Mouse (Mus musculus) embryonic stem cell, embryonic (primary cell): ENCODE measurements around the gene Pspc1.
"Not testable (repeated sequence)": the region's sequence is repeated elsewhere in the genome, so short reads cannot be mapped to it uniquely, and the experiment has no call there.

ENCODE experiments used
- CTCF ChIA-PET, 4 experiments: fragments of 300-600 bp in 2 of 4; fragments of 350-600 bp in 2 of 4; sonication (Branson Sonifier 250); formaldehyde crosslinking; loops; one replicate each; lab custom pipeline; 2022; ENCODE audit warnings: inconsistent platforms in 2 of 4; lab: Charles Lee
- POLR2A ChIA-PET, 4 experiments: fragments of 300-600 bp in 2 of 4; fragments of 350-600 bp in 2 of 4; sonication (Branson Sonifier 250); formaldehyde crosslinking; loops; one replicate each; lab custom pipeline; 2022; ENCODE audit warnings: antibody characterized with exemption in 4 of 4, inconsistent platforms in 1 of 4; lab: Charles Lee

Gene Pspc1

DNA sequence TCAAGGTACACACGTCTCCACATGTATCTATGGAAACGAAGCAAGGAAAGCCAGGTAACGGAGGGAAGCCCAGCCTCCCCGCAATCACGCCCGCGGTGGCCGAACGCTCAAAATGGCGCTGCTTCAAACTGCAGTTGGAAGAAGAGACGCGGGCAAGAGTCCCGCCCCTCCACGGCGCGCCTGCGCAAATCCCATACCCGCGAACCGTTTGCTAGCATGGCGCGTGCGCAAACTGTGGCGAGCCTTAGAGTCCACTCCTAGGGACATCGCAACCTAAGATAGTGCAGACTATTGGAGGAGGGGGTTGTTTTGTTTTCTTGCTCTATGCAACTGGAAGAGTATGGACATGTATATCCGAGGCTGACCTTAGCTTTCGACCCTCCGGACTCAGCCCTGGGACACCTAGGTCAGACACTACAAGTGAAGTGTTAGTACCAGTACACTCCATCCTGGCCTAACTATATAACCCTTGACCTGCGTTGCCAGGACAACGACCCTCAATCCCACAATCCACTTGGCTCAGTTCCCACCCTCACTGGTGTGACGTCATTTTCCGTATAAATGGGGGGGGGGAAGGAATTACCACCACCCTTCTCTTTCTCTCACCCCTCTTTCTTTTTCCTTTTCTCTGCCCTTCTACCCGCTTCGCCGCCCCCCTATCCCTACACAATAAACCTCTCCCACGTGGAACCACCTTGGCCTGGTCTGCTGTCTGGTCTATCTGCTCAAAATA, at the start of gene Pspc1:
Gene Pspc1 (minus strand): TSS at position 117 of the 733 bp plus-strand sequence.
- ChIA-PET CTCF (interaction anchor here in 1 of 4 experiments (1.4 kb wide), 1 partner anchor 15 kb away, joined by 4 read pairs; no protein-coding TSS in a partner anchor), POLR2A (interaction anchor here in 2 of 4 experiments (0.8 to 3.8 kb wide), 6 partner anchors 8 to 74 kb away, joined by 3 to 22 read pairs (median 4); no protein-coding TSS in a partner anchor)

DNA sequence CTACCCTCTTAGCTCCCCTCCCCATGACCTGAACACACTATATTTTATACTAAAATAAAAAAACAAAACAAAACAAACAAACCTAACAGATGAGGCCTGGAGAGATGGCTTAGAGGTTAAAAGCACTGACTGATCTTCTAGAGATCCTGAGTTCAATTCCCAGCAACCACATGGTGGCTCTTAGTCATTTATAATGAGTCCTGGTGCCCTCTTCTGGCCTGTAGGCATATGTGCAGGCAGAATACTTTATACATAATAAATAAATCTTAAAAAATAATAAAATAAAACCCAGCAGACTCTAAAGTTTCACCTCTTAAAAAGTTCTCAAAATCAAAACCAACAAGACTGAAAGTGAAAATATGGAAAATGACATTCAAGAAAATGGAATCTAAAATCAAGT, 46.4 kb upstream of the Pspc1 start:
- ChIA-PET CTCF (interaction anchor here in 2 of 4 experiments (0.6 to 0.9 kb wide), 3 partner anchors 103 to 1263 kb away, joined by 4 to 9 read pairs (median 5); no protein-coding TSS in a partner anchor), POLR2A (interaction anchor here in 1 of 4 experiments (0.7 kb wide), 1 partner anchor 442 kb away, joined by 5 read pairs; no protein-coding TSS in a partner anchor)

DNA sequence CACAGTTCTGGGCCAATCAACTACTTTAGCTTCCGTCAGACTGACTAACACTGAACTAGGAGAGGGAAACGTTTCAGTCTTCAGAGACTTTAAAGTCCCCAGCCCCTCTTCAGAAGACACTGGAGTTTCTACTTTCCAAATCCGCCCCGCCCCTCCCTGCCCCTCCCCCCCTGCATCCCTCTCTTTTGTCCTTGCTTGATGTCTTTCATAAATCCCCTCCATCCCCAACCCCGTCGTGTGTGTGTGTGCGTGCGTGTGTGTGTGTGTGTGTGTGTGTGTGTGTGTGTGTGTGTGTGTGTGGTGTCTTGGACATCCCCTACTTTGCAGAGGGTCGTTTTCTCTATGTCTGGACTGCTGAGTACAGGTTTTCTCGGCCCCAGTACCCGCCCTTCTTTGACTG, 39.5 kb upstream of the Pspc1 start:
- POLR2A ChIA-PET: interaction anchor here in 3 of 4 experiments (0.5 to 1.0 kb wide), 3 partner anchors 15 to 646 kb away, joined by 3 read pairs; no protein-coding TSS in a partner anchor
- CTCF ChIA-PET: no interaction called here

DNA sequence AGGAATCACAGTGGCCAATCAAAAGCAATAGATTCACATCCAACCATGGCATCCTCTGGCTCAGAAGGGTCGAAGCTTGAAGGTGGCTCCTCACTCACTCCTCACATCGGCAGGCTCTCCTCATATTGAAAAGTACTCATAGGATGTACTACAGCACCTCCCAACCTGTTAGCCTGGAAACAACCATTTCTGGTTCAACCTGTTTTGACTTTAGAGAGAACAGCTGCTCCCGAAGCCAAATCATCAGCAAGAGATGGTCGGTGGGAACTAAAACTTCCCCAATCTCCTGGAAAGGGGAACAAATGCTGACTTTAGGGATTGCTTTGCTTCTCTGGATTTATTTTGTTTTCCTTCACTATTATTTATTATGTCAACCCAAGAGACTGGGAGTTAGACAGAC, 39.0 kb upstream of the Pspc1 start:
- CTCF ChIA-PET: no interaction called here

GRCm38 (mm10) chr14:56816541-56816940, 38.4 kb upstream of the Pspc1 start:
- ChIA-PET POLR2A (no interaction called here), CTCF (no interaction called here)

More for the DNA sequence above, 39.0 kb upstream of the Pspc1 start:
- POLR2A ChIA-PET: interaction anchor here in 2 of 4 experiments (0.9 to 1.0 kb wide), 2 partner anchors 15 to 70 kb away, joined by 3 read pairs; no protein-coding TSS in a partner anchor

GRCm38 (mm10) chr14:56812520-56813036, 34.5 kb upstream of the Pspc1 start:
- ChIA-PET POLR2A (no interaction called here), CTCF (no interaction called here)

- POLR2A ChIA-PET: interaction anchor here in 1 of 4 experiments (0.6 kb wide), 1 partner anchor 251 kb away, joined by 3 read pairs; no protein-coding TSS in a partner anchor
- CTCF ChIA-PET: not testable (repeated sequence)
Measured at GRCm38 (mm10) chr14:56811701-56812339, 33.7 kb upstream of the Pspc1 start, which contains the start of gene Zmym5. Gene Zmym5, minus strand, starts transcription at chr14:56811716.

DNA sequence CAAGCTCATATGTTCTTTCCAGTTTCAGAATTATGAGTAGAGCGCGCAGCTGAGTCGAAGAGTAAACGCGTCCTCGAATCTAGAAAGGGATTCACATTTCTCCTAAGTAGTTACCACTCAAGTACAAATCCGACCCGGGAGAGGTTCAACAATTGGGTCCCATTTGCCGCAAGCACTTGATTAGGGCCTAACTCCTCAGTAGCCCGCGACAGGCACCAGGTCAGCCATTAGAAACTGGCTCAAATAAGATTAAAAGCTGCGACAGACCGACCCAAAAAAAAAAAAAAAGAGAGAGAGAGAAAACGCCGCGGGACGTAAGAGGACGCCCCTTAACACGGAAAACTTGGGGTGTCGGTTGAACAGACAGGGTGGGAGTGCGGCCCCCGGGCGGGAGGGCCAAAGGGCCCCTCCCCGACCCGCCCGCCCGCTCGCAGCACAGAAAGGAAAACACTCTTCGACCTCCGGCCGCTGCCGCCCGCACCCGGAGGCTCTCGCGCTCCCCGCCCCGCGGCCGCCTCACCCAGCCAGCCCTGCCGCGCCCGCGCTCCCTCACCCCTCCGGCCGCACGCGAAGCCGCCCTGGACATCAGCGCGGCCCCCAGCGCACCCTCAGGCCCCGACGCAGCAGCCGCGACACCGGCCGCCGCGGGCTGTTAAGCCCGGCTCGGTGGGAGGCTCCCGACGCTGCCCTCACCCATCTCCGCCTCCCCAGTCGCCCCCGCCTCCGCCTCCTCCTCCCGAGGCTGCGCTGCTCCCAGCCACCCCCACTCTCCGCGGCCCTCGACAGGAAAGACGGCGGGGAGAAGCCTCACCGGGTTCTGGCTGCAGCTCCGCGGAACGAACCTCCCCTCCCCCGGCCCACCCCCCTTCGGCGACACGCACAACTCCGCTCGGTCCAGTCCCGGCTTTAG, 32.9 kb upstream of the Pspc1 start:
- POLR2A ChIA-PET: interaction anchor here in 3 of 4 experiments (0.6 to 2.0 kb wide), 11 partner anchors 12 to 987 kb away, joined by 3 to 7 read pairs (median 3); partner anchors contain the start of gene Sap18 (in 1 of the 3)
- CTCF ChIA-PET: not testable (repeated sequence)

GRCm38 (mm10) chr14:56793243-56793642, 15.1 kb upstream of the Pspc1 start:
- ChIA-PET POLR2A (interaction anchor here in 2 of 4 experiments (0.7 to 1.9 kb wide), 7 partner anchors 8 to 16 kb away, joined by 3 to 7 read pairs (median 3); no protein-coding TSS in a partner anchor), CTCF (interaction anchor here (0.5 to 2.4 kb wide), 24 partner anchors 8 to 479 kb away, joined by 3 to 22 read pairs (median 4); no protein-coding TSS in a partner anchor)

DNA sequence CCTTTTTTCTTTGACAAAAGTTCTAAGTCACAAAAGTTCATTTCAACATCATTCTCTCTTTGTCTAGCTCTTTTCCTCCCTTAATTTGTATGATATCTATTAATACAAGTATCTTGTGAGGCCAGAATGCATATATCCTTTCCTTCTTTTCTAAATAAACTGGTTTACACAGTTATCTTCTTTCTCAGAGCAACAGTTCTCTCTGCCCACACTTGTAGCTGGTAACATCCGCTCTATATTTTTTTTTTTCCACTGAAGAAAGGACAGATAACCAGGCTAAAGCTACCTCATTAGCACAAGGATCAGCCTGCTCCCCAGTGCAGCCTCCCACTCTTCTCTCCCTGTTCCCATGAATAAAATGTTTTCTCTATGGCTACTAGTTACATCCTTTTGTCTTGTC, 6.5 kb upstream of the Pspc1 start:
- ChIA-PET CTCF (interaction anchor here in 1 of 4 experiments (1.3 kb wide), 1 partner anchor 9 kb away, joined by 4 read pairs; no protein-coding TSS in a partner anchor), POLR2A (interaction anchor here in 1 of 4 experiments (0.7 to 1.2 kb wide), 2 partner anchors 8 to 9 kb away, joined by 3 read pairs; no protein-coding TSS in a partner anchor)

GRCm38 (mm10) chr14:56778933-56779300, 801 bp upstream of the Pspc1 start:
- CTCF ChIA-PET: interaction anchor here in 1 of 4 experiments (1.4 kb wide), 1 partner anchor 14 kb away, joined by 4 read pairs; no protein-coding TSS in a partner anchor
- POLR2A ChIA-PET: interaction anchor here in 3 of 4 experiments (0.5 to 3.2 kb wide), 10 partner anchors 9 to 816 kb away, joined by 3 to 15 read pairs (median 3); no protein-coding TSS in a partner anchor

GRCm38 (mm10) chr14:56777360-56778136, 568 bp downstream of the Pspc1 start:
- POLR2A ChIA-PET: interaction anchor here in 3 of 4 experiments (0.6 to 3.8 kb wide), 10 partner anchors 9 to 206 kb away, joined by 3 to 22 read pairs (median 3); partner anchors contain the start of gene Mphosph8 (in 1 of the 3)

GRCm38 (mm10) chr14:56776571-56777238, 1.4 kb downstream of the Pspc1 start:
- CTCF ChIA-PET: interaction anchor here in 1 of 4 experiments (1.0 kb wide), 1 partner anchor 22 kb away, joined by 3 read pairs; no protein-coding TSS in a partner anchor
- POLR2A ChIA-PET: interaction anchor here in 3 of 4 experiments (0.6 to 3.8 kb wide), 12 partner anchors 10 to 545 kb away, joined by 3 to 22 read pairs (median 3); partner anchors contain the start of gene Mphosph8 (in 1 of the 3)

More at GRCm38 (mm10) chr14:56777360-56778136, 568 bp downstream of the Pspc1 start:
- CTCF ChIA-PET: interaction anchor here in 1 of 4 experiments (1.0 kb wide), 1 partner anchor 23 kb away, joined by 3 read pairs; no protein-coding TSS in a partner anchor

DNA sequence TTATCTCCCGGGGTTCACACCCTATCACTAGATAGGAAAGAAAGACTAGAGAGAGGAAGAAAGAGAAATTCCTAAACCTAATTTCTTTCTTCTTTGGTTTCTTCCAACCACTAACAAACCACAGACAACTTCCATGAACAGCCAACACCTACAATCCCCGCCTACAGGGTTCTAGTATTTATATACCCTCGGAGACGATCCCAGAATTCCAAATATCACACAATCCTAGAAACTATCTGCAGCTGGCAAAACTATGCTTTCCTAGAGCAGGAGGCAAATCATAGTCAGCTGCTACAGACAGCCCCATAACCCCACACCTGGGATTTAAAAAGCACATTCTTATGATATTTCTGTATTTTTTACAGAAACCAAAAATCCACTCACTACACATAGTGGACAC, 2.7 kb downstream of the Pspc1 start:
- ChIA-PET POLR2A (interaction anchor here in 1 of 4 experiments (0.9 to 3.8 kb wide), 8 partner anchors 10 to 80 kb away, joined by 3 to 22 read pairs (median 3); no protein-coding TSS in a partner anchor), CTCF (interaction anchor here in 2 of 4 experiments (0.6 to 1.4 kb wide), 2 partner anchors 18 to 566 kb away, joined by 3 to 6 read pairs; no protein-coding TSS in a partner anchor)

GRCm38 (mm10) chr14:56766438-56766837, 11.7 kb downstream of the Pspc1 start:
- ChIA-PET POLR2A (interaction anchor here in 3 of 4 experiments (0.7 to 3.0 kb wide), 7 partner anchors 10 to 94 kb away, joined by 3 to 22 read pairs (median 6); partner anchors contain the start of gene Pspc1 (in 1 of the 3)), CTCF (interaction anchor here in 1 of 4 experiments (0.6 to 0.8 kb wide), 2 partner anchors 279 to 391 kb away, joined by 3 read pairs; no protein-coding TSS in a partner anchor)
